Mouse (Mus musculus): ENCODE data around the gene Nol11.

GRCm38 (mm10) chr11:107159034-107159433 lies 30.1 kb downstream of the Nol11 start:
- TF ChIP-seq GATA1 (IDR thresholded peaks at IDR 0.05; ENCODE audit: low read length) (no peak), TAL1 (IDR thresholded peaks at IDR 0.05; ENCODE audit: low read length) (no peak)

Measured in erythroblast, embryonic 14.5 days (primary cell).